Mouse (Mus musculus): ENCODE data around the gene Bod1l. TPM values are rescaled to one million over a fixed set of nuclear protein-coding genes. Genes with fewer than 3 reads are reported as not detected.

Bod1l gene
- total RNA-seq, 2 experiments from 2014 or later: 17.4 to 18.1 TPM

Small RNAs within 50 kb of the gene (microRNA-seq; reads per million reads assigned to microRNA genes)
- not detected for gene Mir6414

Other genes starting within 250 kb of the Bod1l start
- 10 to 100 TPM; 78.9 to 84.1 TPM for gene Rab28, start 136.2 kb downstream of the Bod1l start, total RNA-seq (2021)
- not detected for gene Nkx3-2, start 79.8 kb downstream of the Bod1l start, total RNA-seq (2021)
- gene Gm16223, start 223.6 kb upstream of the Bod1l start, total RNA-seq (2021): under 1 TPM in 1 of 2 experiments, not detected in 1; 0.10 TPM